Mouse (Mus musculus) urinary bladder, postnatal 4 days (tissue): ENCODE data around the gene Smtnl2.
"Not testable (repeated sequence)": the region's sequence is repeated elsewhere in the genome, so short reads cannot be mapped to it uniquely, and the experiment has no call there.

Experiments used
- DNase-seq, 2 experiments: peaks; one replicate each; pipeline ENCODE4 v3.0.0; 2021 to 2022; ENCODE audit warnings: low spot score in 2 of 2

Smtnl2 gene

GRCm38 (mm10) chr11:72361385-72362346 lies 49.8 kb downstream of the Smtnl2 start:
- peak in 1 of 2 experiments; percentile 74 for DNase-seq

GRCm38 (mm10) chr11:72354971-72355728 lies 56.4 kb downstream of the Smtnl2 start:
- peak; percentile 53 to 82 for DNase-seq

DNA sequence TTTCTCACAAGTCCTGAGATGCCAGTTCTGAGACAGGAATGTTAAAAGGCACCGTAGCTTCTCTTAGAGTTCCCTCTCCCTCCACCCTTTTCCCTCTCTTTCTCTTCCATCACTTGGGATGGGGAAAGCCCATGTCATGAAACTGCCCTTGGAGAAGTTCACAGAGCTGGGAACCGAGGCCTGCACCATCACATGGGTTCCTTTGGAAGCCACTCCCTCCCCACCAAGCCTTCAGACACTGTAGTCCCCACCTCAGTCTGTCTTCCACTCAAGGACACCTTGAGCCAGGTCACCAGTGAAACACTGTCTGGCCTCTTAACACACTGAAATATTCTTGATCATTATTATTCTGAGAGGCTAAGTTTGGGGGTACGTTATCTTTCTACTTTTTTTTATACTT lies 58.3 kb downstream of the Smtnl2 start:
- no peak for DNase-seq

- DNase-seq = no peak
Observed at GRCm38 (mm10) chr11:72352272-72352671, 59.2 kb downstream of the Smtnl2 start.

DNA sequence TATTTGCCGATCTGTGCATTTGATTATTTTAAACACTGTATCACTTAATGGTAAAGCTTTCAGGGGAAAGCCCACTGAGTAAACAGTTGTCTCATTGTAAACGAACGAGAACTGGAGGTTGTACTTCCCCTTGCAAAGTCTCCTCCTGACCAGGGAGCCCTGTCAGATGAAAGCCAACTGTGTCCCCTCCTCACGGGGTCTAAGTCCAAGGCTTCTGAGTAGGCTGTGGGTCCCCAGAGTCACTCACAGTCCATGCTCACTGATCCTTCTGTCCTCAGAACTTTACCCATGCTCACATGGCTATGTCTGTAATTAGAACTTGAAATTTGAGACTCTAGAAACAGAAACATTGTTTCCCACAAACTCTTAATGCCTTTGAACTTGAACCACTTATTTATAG lies 61.9 kb downstream of the Smtnl2 start:
- no peak for DNase-seq

DNA sequence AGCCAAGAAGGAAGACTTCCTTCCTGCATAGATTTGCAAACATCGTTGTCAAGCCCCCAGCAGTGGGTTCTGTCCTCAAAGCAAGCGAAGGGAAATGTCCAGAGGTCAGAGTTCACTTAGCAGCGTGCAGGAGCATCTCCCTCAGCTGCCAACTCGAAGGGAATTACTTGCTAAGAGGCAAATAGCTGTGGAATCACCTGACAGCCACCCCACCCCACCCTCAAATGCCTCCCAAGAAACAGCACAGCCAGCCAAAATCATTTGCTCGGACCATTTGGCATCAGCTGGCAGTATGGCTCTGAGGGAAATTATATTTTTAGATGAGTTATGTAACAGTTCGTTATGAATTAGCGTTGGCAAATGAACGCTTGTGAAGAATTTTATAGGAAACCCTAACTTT lies 62.5 kb downstream of the Smtnl2 start:
- no peak for DNase-seq

GRCm38 (mm10) chr11:72348563-72348962 lies 63.0 kb downstream of the Smtnl2 start:
- DNase-seq = no peak

DNA sequence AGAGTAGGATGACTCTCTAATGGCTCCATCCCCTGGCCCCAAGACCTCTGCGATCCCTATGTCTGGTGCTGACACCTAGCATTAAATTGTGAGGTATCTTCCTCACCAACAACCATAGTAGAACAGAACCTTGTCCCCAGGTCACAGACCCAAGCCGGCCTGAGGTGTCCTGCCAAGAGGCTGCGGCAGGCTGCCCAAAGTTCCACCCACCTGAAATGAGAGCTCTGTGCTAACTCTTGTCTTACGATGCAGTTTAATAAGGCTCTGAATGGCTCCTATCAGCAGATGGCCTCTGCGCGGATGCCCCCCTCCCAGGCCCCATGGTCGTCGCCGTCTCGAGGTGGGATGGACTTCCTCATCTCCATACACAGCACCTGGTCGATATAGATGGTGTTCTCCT lies 67.0 kb downstream of the Smtnl2 start:
- no peak for DNase-seq

- peak in 1 of 2 experiments; percentile 68 for DNase-seq
Observed at GRCm38 (mm10) chr11:72343904-72344303, 67.6 kb downstream of the Smtnl2 start.

DNA sequence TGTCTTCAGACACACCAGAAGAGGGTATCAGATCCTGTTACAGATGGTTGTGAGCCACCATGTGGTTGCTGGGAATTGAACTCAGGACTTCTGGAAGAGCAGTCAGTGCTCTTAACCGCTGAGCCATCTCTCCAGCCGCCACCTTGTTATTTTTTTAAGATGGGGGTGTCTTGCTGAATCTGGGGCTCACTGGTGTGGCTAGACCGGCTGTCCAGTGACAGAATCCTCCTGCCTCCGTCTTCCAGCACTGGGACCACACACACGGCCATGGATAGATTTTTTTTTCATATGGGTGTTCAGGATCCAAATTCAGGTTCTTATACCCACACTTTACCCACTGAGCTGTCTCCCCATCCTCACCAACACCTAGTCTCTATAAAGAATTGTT lies 68.3 kb downstream of the Smtnl2 start:
- DNase-seq = not testable (repeated sequence)

- peak in 1 of 2 experiments; percentile 67 for DNase-seq
Observed at GRCm38 (mm10) chr11:72342549-72343237, 68.8 kb downstream of the Smtnl2 start.

DNA sequence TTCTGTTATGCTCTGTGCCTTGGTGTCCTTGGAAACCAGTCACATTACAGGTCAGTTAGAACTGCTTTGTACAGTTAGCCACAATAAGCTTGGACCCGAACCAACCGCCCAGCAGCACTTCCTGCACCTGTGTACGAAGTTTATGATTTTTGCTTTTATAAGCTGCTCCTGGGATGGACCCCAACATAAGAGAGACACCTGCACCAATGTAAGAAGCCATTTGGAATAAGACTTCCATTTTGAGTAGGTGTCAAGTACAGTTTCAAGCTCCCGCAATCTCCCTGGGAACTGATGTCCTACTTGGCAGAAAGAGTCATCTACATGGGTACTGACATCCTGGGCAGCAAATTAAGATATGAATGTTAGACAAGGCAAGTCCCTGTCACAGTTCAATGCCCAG lies 71.8 kb downstream of the Smtnl2 start:
- no peak for DNase-seq
